Mouse (Mus musculus): Measurements from ENCODE around the gene Gm20708.
"Not testable (repeated sequence)": the region's sequence is repeated elsewhere in the genome, so short reads cannot be mapped to it uniquely, and the experiment has no call there.

The Gm20708 gene

GRCm38 (mm10) chr11:117810401-117811046 lies 1.1 kb downstream of the Gm20708 start:
- peak; percentile 84 for DNase-seq (ENCODE audit: low read depth, low spot score)

- DNase-seq (ENCODE audit: low read depth, low spot score): no peak
These were observed 4.4 kb downstream of the Gm20708 start for GRCm38 (mm10) chr11:117813867-117814266.

- DNase-seq (ENCODE audit: low read depth, low spot score): no peak
These were observed 5.4 kb downstream of the Gm20708 start for GRCm38 (mm10) chr11:117814704-117815366.

GRCm38 (mm10) chr11:117815850-117816249 lies 6.4 kb downstream of the Gm20708 start:
- DNase-seq (ENCODE audit: low read depth, low spot score): not testable (repeated sequence)

- DNase-seq (ENCODE audit: low read depth, low spot score): no peak
These were observed 7.0 kb downstream of the Gm20708 start for GRCm38 (mm10) chr11:117816389-117816996.

GRCm38 (mm10) chr11:117819095-117819494 lies 9.6 kb downstream of the Gm20708 start:
- DNase-seq (ENCODE audit: low read depth, low spot score): no peak

GRCm38 (mm10) chr11:117820173-117820572 lies 10.7 kb downstream of the Gm20708 start:
- no peak for DNase-seq (ENCODE audit: low read depth, low spot score)

GRCm38 (mm10) chr11:117821868-117822267 lies 12.4 kb downstream of the Gm20708 start:
- DNase-seq (ENCODE audit: low read depth, low spot score): no peak

- no peak for DNase-seq (ENCODE audit: low read depth, low spot score)
These were observed 13.3 kb downstream of the Gm20708 start for GRCm38 (mm10) chr11:117822728-117823241.

- no peak for DNase-seq (ENCODE audit: low read depth, low spot score)
These were observed 13.9 kb downstream of the Gm20708 start for GRCm38 (mm10) chr11:117823411-117823810.

- DNase-seq (ENCODE audit: low read depth, low spot score): peak; percentile 89
These were observed 14.8 kb downstream of the Gm20708 start for GRCm38 (mm10) chr11:117824060-117824969.

GRCm38 (mm10) chr11:117825333-117826101 lies 16.0 kb downstream of the Gm20708 start, which contains the start of the genes Afmid and Tk1:
Gene Afmid, plus strand, starts transcription at chr11:117825924.
Gene Tk1, minus strand, starts transcription at chr11:117826092.
- DNase-seq (ENCODE audit: low read depth, low spot score): peak; percentile 81

GRCm38 (mm10) chr11:117826164-117826563 lies 16.7 kb downstream of the Gm20708 start:
- no peak for DNase-seq (ENCODE audit: low read depth, low spot score)

GRCm38 (mm10) chr11:117826916-117827315 lies 17.4 kb downstream of the Gm20708 start:
- DNase-seq (ENCODE audit: low read depth, low spot score): no peak

- no peak for DNase-seq (ENCODE audit: low read depth, low spot score)
These were observed 17.9 kb downstream of the Gm20708 start for GRCm38 (mm10) chr11:117827386-117827785.

- peak; percentile 93 for DNase-seq (ENCODE audit: low read depth, low spot score)
These were observed 18.9 kb downstream of the Gm20708 start for GRCm38 (mm10) chr11:117828149-117828887.

- no peak for DNase-seq (ENCODE audit: low read depth, low spot score)
These were observed 19.6 kb downstream of the Gm20708 start for GRCm38 (mm10) chr11:117828888-117829604.

GRCm38 (mm10) chr11:117829671-117830215 lies 20.3 kb downstream of the Gm20708 start:
- DNase-seq (ENCODE audit: low read depth, low spot score): no peak

GRCm38 (mm10) chr11:117830401-117830800 lies 20.9 kb downstream of the Gm20708 start:
- no peak for DNase-seq (ENCODE audit: low read depth, low spot score)
